Mouse (Mus musculus) right cerebral cortex, postnatal 25 days (tissue): ENCODE results near the gene Fyb.

Experiments used
- DNase-seq: peaks from one replicate; pipeline ENCODE4 v3.0.0; 2022

Fyb gene

GRCm38 (mm10) chr15:6601330-6601729, 78.7 kb downstream of the Fyb start:
- DNase-seq: no peak

GRCm38 (mm10) chr15:6602003-6602402, 79.3 kb downstream of the Fyb start:
- no peak for DNase-seq

- DNase-seq: no peak
Observed at GRCm38 (mm10) chr15:6610703-6611102, 88.0 kb downstream of the Fyb start.

GRCm38 (mm10) chr15:6612835-6613234, 90.2 kb downstream of the Fyb start:
- no peak for DNase-seq

GRCm38 (mm10) chr15:6616382-6617149, 93.9 kb downstream of the Fyb start:
- no peak for DNase-seq

GRCm38 (mm10) chr15:6619558-6620316, 97.1 kb downstream of the Fyb start:
- no peak for DNase-seq

GRCm38 (mm10) chr15:6622512-6622911, 99.9 kb downstream of the Fyb start:
- DNase-seq: peak; percentile 57

- no peak for DNase-seq
Observed at GRCm38 (mm10) chr15:6623529-6624228, 101.0 kb downstream of the Fyb start.

- peak; percentile 22 for DNase-seq
Observed at GRCm38 (mm10) chr15:6624365-6625182, 101.9 kb downstream of the Fyb start.

- DNase-seq: peak; percentile 46
Observed at GRCm38 (mm10) chr15:6625607-6626033, 103.0 kb downstream of the Fyb start.

GRCm38 (mm10) chr15:6626123-6626522, 103.5 kb downstream of the Fyb start:
- no peak for DNase-seq

GRCm38 (mm10) chr15:6628431-6629077, 105.9 kb downstream of the Fyb start:
- no peak for DNase-seq

GRCm38 (mm10) chr15:6629174-6629573, 106.5 kb downstream of the Fyb start:
- no peak for DNase-seq

GRCm38 (mm10) chr15:6635405-6635804, 112.8 kb downstream of the Fyb start:
- no peak for DNase-seq

- no peak for DNase-seq
Observed at GRCm38 (mm10) chr15:6642223-6642622, 119.6 kb downstream of the Fyb start.

- DNase-seq: no peak
Observed at GRCm38 (mm10) chr15:6645498-6645897, 122.8 kb downstream of the Fyb start.

GRCm38 (mm10) chr15:6647066-6647465, 124.4 kb downstream of the Fyb start:
- no peak for DNase-seq

- DNase-seq: no peak
Observed at GRCm38 (mm10) chr15:6648757-6649403, 126.2 kb downstream of the Fyb start.

- no peak for DNase-seq
Observed at GRCm38 (mm10) chr15:6653046-6653445, 130.4 kb downstream of the Fyb start.

GRCm38 (mm10) chr15:6658081-6658480, 135.4 kb downstream of the Fyb start:
- no peak for DNase-seq

- DNase-seq: no peak
Observed at GRCm38 (mm10) chr15:6661951-6662350, 139.3 kb downstream of the Fyb start.

GRCm38 (mm10) chr15:6663991-6664390, 141.3 kb downstream of the Fyb start:
- no peak for DNase-seq
